Mouse (Mus musculus) neural tube, embryonic 14.5 days (tissue): ENCODE measurements around the gene Hnrnpll. TPM values are rescaled to one million over a fixed set of nuclear protein-coding genes. Genes with fewer than 3 reads are reported as not detected.

Source experiments
- ATAC-seq: fragments of 200-750 bp; cut with Nextera tagmentation; 2 replicates; pipeline ENCODE4 v1.8.0; 2017; ENCODE audit warnings: low read depth, mild to moderate bottlenecking, moderate TSS enrichment, moderate library complexity
- H3K27ac ChIP-seq: fragments of 300-500 bp; sonication (generic); 2 replicates; pipeline ENCODE4 v1.5.1; 2014; ENCODE audit warnings: low read depth, mild to moderate bottlenecking, control low read depth, low read length, moderate library complexity, mixed read lengths
- H3K27me3 ChIP-seq: fragments of 300-500 bp; sonication (generic); 2 replicates; pipeline ENCODE4 v1.6.1; 2014; ENCODE audit warnings: low read length; ENCODE audit not compliant: control insufficient read depth, insufficient read depth
- H3K36me3 ChIP-seq: fragments of 300-500 bp; sonication (generic); 2 replicates; pipeline ENCODE4 v1.6.1; 2014; ENCODE audit warnings: low read length, mixed read lengths; ENCODE audit not compliant: control insufficient read depth, insufficient read depth
- H3K4me1 ChIP-seq: fragments of 300-500 bp; sonication (generic); 2 replicates; pipeline ENCODE4 v1.6.1; 2014; ENCODE audit warnings: low read length; ENCODE audit not compliant: control insufficient read depth, insufficient read depth
- H3K4me2 ChIP-seq: fragments of 300-500 bp; sonication (generic); 2 replicates; pipeline ENCODE4 v1.6.1; 2014; ENCODE audit warnings: mild to moderate bottlenecking, low read depth, low read length, control low read depth
- H3K4me3 ChIP-seq: fragments of 300-500 bp; sonication (generic); 2 replicates; pipeline ENCODE4 v1.5.1; 2014; ENCODE audit warnings: low read depth, low read length, control low read depth, mixed read lengths
- H3K9ac ChIP-seq: fragments of 300-500 bp; sonication (generic); replicated peaks from 2 replicates; pipeline ENCODE4 v1.6.1; 2014; ENCODE audit warnings: low read depth, mild to moderate bottlenecking, control low read depth, low read length, mixed read lengths
- H3K9me3 ChIP-seq: fragments of 300-500 bp; sonication (generic); 2 replicates; pipeline ENCODE4 v1.6.1; 2016; ENCODE audit warnings: low read length; ENCODE audit not compliant: control insufficient read depth
- WGBS: fragments of 180-500 bp; shearing (Covaris S2); extraction: QIAGEN DNeasy Blood & Tissue Kit; methylation state at CpG from one replicate; pipeline ENCODE4 v1.1.7; 2014; 5-methylcytosine and 5-hydroxymethylcytosine counted together
- polyA plus RNA-seq: library from polyadenylated mRNA; unstranded; fragments of >200 nt; fragmentation: Nextera tagmentation; extraction: Ambion mirVana; gene quantifications from 2 replicates; pipeline ENCODE4 v1.2.1, GENCODE M21; 2014

The Hnrnpll gene
- polyA plus RNA-seq, 1 experiment from 2014 or later = 66.5 TPM

DNA sequence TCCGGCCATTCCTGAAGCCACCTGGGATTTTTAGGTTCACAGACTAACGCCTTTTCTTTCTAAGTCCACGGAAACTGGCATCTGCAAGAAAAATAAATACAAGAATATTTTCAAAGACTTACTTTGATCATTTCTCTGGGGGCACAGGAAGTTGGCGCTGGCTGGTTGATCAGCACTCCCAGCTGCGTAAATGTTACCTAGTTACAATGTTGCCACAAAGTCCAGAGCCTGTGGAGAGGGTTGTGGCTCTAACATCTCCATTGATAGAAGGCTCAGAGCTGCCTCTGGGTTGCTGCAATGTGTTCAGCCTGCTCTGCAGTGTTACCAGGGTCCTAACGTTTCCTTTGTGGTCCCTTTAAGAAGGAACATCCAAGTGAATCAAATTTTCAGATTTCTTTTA lies 80.8 kb downstream of the Hnrnpll start:
- no peak overlapping the region for H3K9ac ChIP-seq
- H3K4me1 ChIP-seq = no peaks in the 10 kb centered on the region
- no peak for ATAC-seq
- H3K9me3 ChIP-seq = no peaks in the 10 kb centered on the region
- WGBS = 74% methylated on average over 6 of the region's 6 CpGs
- H3K4me2 ChIP-seq = no peak overlapping the region
- no peak overlapping the region for H3K4me3 ChIP-seq
- H3K36me3 ChIP-seq = no peaks in the 10 kb centered on the region
- H3K27ac ChIP-seq = no peak overlapping the region
- no peaks in the 10 kb centered on the region for H3K27me3 ChIP-seq

DNA sequence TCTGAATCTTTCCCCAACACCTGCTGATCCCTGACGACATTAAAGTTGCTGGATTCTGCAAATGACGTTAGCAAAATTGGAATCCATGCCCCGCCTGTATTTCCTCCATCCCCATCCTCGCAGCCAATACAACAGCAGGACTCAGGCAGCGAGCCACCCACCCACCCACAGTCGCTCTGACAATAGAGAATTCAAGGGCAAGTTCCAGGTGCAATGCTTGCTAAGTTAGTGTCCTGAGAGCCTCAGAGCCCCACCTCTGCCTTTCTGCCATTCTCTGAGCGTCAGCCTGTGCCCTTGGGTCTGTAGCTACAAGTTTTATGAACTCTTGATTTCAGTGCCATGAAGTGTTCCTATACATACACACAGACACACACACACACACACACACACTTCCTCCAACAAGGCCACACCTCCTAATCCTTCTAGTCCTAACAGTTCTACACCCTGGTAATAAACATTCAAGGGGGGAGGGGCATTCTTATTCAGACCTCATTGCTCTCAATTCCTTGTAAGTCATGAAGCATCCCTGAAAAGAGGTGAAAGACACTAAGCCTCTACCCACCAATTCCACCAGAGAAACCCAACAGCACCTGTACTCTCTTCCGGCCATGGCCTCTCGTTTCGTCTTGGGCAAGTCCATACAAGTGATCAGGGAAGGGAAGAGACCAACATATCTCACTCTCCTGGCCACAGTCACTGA lies 81.6 kb downstream of the Hnrnpll start:
- H3K4me2 ChIP-seq = no peak overlapping the region
- H3K4me1 ChIP-seq = no peaks in the 10 kb centered on the region
- no peak overlapping the region for H3K4me3 ChIP-seq
- H3K27me3 ChIP-seq = no peaks in the 10 kb centered on the region
- no peak overlapping the region for H3K9ac ChIP-seq
- no peaks in the 10 kb centered on the region for H3K36me3 ChIP-seq
- H3K9me3 ChIP-seq = no peaks in the 10 kb centered on the region
- H3K27ac ChIP-seq = no peak overlapping the region
- WGBS = 74% methylated on average over 10 of the region's 10 CpGs
- ATAC-seq = no peak

Other genes with a start within 250 kb of the Hnrnpll start
- 45.4 and 47.6 TPM in 2 replicates for gene Atl2, start 166.2 kb downstream of the Hnrnpll start, polyA plus RNA-seq
- 0.79 and 1.7 TPM in 2 replicates for gene Galm, start 65.1 kb upstream of the Hnrnpll start, polyA plus RNA-seq
- 400 and 447 TPM in 2 replicates for gene Srsf7, start 145.0 kb upstream of the Hnrnpll start, polyA plus RNA-seq
- gene Ttc39d, start 145.1 kb upstream of the Hnrnpll start, polyA plus RNA-seq = 0.11 and 0.14 TPM in 2 replicates
- 17.2 and 17.9 TPM in 2 replicates for gene Gemin6, start 162.1 kb upstream of the Hnrnpll start, polyA plus RNA-seq
- 56.7 and 60.1 TPM in 2 replicates for gene Morn2, start 227.9 kb upstream of the Hnrnpll start, polyA plus RNA-seq
- gene Dhx57, start 228.1 kb upstream of the Hnrnpll start, polyA plus RNA-seq = 52.8 and 60.1 TPM in 2 replicates
- gene Arhgef33, start 245.1 kb upstream of the Hnrnpll start, polyA plus RNA-seq = 1.5 and 3.1 TPM in 2 replicates